Mouse (Mus musculus) lung, postnatal 0 days (tissue): Measurements from ENCODE around the gene Syndig1. TPM values are rescaled to one million over a fixed set of nuclear protein-coding genes. Genes with fewer than 3 reads are reported as not detected.

Source experiments
- ATAC-seq: fragments of 200-750 bp; cut with Nextera tagmentation; 2 replicates; pipeline ENCODE4 v1.8.0; 2017; ENCODE audit warnings: moderate library complexity
- DNase-seq: peaks from one replicate; pipeline ENCODE4 v3.0.0-alpha.2; 2016; ENCODE audit warnings: low spot score
- H3K27ac ChIP-seq: fragments of 300-500 bp; sonication (generic); 2 replicates; pipeline ENCODE4 v1.5.1; 2014; ENCODE audit warnings: antibody characterized with exemption, mild to moderate bottlenecking, low read length, mixed read lengths
- H3K27me3 ChIP-seq: fragments of 300-500 bp; sonication (generic); replicated peaks from 2 replicates; pipeline ENCODE4 v1.6.1; 2014; ENCODE audit warnings: low read length, mixed read lengths; ENCODE audit not compliant: insufficient read depth
- H3K36me3 ChIP-seq: fragments of 300-500 bp; sonication (generic); 2 replicates; pipeline ENCODE4 v1.6.1; 2014; ENCODE audit warnings: low read length, mixed read lengths; ENCODE audit not compliant: insufficient read depth
- H3K4me1 ChIP-seq: fragments of 300-500 bp; sonication (generic); 2 replicates; pipeline ENCODE4 v1.6.1; 2014; ENCODE audit warnings: antibody characterized with exemption, low read depth, low read length, mixed read lengths; ENCODE audit not compliant: insufficient read depth
- H3K4me2 ChIP-seq: fragments of 300-500 bp; sonication (generic); replicated peaks from 2 replicates; pipeline ENCODE4 v1.6.1; 2014; ENCODE audit warnings: low read depth, mild to moderate bottlenecking, low read length, moderate library complexity, mixed read lengths
- H3K4me3 ChIP-seq: fragments of 300-500 bp; sonication (generic); 2 replicates; pipeline ENCODE4 v1.5.1; 2014; ENCODE audit warnings: low read depth, low read length
- H3K9ac ChIP-seq: fragments of 300-500 bp; sonication (generic); replicated peaks from 2 replicates; pipeline ENCODE4 v1.6.1; 2014; ENCODE audit warnings: low read depth, mild to moderate bottlenecking
- H3K9me3 ChIP-seq: fragments of 300-500 bp; sonication (generic); 2 replicates; pipeline ENCODE4 v1.6.1; 2016; ENCODE audit warnings: low read length, mixed read lengths
- CTCF ChIP-seq: IDR thresholded peaks from 2 replicates; pipeline ENCODE4 v1.5.1; 2016; ENCODE audit warnings: antibody characterized with exemption, mild to moderate bottlenecking
- EP300 ChIP-seq: IDR thresholded peaks from 2 replicates; pipeline ENCODE4 v1.6.1; 2016; ENCODE audit warnings: antibody characterized with exemption, mild to moderate bottlenecking, control low read depth
- WGBS: fragments of 180-500 bp; shearing (Covaris S2); extraction: QIAGEN DNeasy Blood & Tissue Kit; methylation state at CpG from one replicate; pipeline ENCODE4 v1.1.7; 2014; 5-methylcytosine and 5-hydroxymethylcytosine counted together
- polyA plus RNA-seq: library from polyadenylated mRNA; unstranded; fragments of >200 nt; fragmentation: Nextera tagmentation; extraction: Ambion mirVana; gene quantifications from 2 replicates; pipeline ENCODE4 v1.2.1, GENCODE M21; 2015

The Syndig1 gene
- 0.68 and 1.2 TPM in 2 replicates for polyA plus RNA-seq

GRCm38 (mm10) chr2:149828911-149829310, at the start of gene Syndig1:
Gene Syndig1 (plus strand): TSS chr2:149829211.
- no peak within 1 kb of the TSS for H3K9ac ChIP-seq
- WGBS: 63% methylated on average over 2 of the region's 2 CpGs
- peaks cover 23% of the 10 kb centered on the region for H3K27me3 ChIP-seq
- peak within 1 kb of the TSS; percentile 46; the same call in 1 of the 2 replicates for H3K4me3 ChIP-seq
- peak within 1 kb of the TSS; percentile 71 for H3K4me2 ChIP-seq
- no peak for DNase-seq
- TF ChIP-seq EP300 (no peak), CTCF (no peak)
- ATAC-seq: no peak
- no peaks in the 10 kb centered on the region for H3K36me3 ChIP-seq
- no peaks in the 10 kb centered on the region for H3K9me3 ChIP-seq
- H3K4me1 ChIP-seq: no peaks in the 10 kb centered on the region
- H3K27ac ChIP-seq: no peak within 1 kb of the TSS

- Histone ChIP-seq H3K4me3 (no peak overlapping the region), H3K27me3 (no peaks in the 10 kb centered on the region), H3K9me3 (no peaks in the 10 kb centered on the region), H3K4me2 (no peak overlapping the region), H3K9ac (no peak overlapping the region), H3K36me3 (no peaks in the 10 kb centered on the region), H3K27ac (no peak overlapping the region), H3K4me1 (no peaks in the 10 kb centered on the region)
- DNase-seq: no peak
- TF ChIP-seq EP300 (no peak), CTCF (no peak)
- 11% methylated on average over 3 of the region's 3 CpGs for WGBS
- no peak for ATAC-seq
These were observed 30.4 kb upstream of the Syndig1 start for GRCm38 (mm10) chr2:149798613-149799012.

GRCm38 (mm10) chr2:149804599-149805140, 24.3 kb upstream of the Syndig1 start:
- ATAC-seq (peak; percentile 81), DNase-seq (peak; percentile 52)
- Histone ChIP-seq H3K27ac (no peak overlapping the region), H3K4me1 (no peaks in the 10 kb centered on the region), H3K4me2 (no peak overlapping the region), H3K36me3 (no peaks in the 10 kb centered on the region), H3K27me3 (no peaks in the 10 kb centered on the region), H3K4me3 (no peak overlapping the region), H3K9ac (no peak overlapping the region), H3K9me3 (no peaks in the 10 kb centered on the region)
- peak; percentile 9; the same call in 1 of the 2 replicates for TF ChIP-seq EP300
- TF ChIP-seq CTCF: no peak
- WGBS: 51% methylated on average over 3 of the region's 3 CpGs

- Histone ChIP-seq H3K4me1 (no peaks in the 10 kb centered on the region), H3K4me2 (no peak overlapping the region), H3K9ac (no peak overlapping the region), H3K9me3 (no peaks in the 10 kb centered on the region), H3K27me3 (no peaks in the 10 kb centered on the region), H3K36me3 (no peaks in the 10 kb centered on the region), H3K27ac (no peak overlapping the region), H3K4me3 (no peak overlapping the region)
- WGBS: 88% methylated on average over 2 of the region's 2 CpGs
- no peak for ATAC-seq
- DNase-seq: no peak
- TF ChIP-seq EP300 (no peak), CTCF (no peak)
These were observed 23.8 kb upstream of the Syndig1 start for GRCm38 (mm10) chr2:149805256-149805655.

GRCm38 (mm10) chr2:149812899-149813298, 16.1 kb upstream of the Syndig1 start:
- TF ChIP-seq CTCF (no peak), EP300 (no peak)
- H3K27me3 ChIP-seq: no peaks in the 10 kb centered on the region
- H3K4me2 ChIP-seq: no peak overlapping the region
- H3K4me1 ChIP-seq: no peaks in the 10 kb centered on the region
- no peak overlapping the region for H3K4me3 ChIP-seq
- H3K36me3 ChIP-seq: no peaks in the 10 kb centered on the region
- ATAC-seq (no peak), DNase-seq (no peak)
- H3K27ac ChIP-seq: no peak overlapping the region
- 76% methylated on average over 2 of the region's 2 CpGs for WGBS
- no peak overlapping the region for H3K9ac ChIP-seq
- no peaks in the 10 kb centered on the region for H3K9me3 ChIP-seq

GRCm38 (mm10) chr2:149818395-149818794, 10.6 kb upstream of the Syndig1 start:
- Histone ChIP-seq H3K4me2 (no peak overlapping the region), H3K27me3 (no peaks in the 10 kb centered on the region), H3K9ac (no peak overlapping the region), H3K9me3 (no peaks in the 10 kb centered on the region), H3K36me3 (no peaks in the 10 kb centered on the region), H3K27ac (no peak overlapping the region), H3K4me3 (no peak overlapping the region), H3K4me1 (no peaks in the 10 kb centered on the region)
- WGBS: 41% methylated on average over 3 of the region's 3 CpGs
- ATAC-seq (no peak), DNase-seq (no peak)
- no peak for TF ChIP-seq EP300
- TF ChIP-seq CTCF: no peak

GRCm38 (mm10) chr2:149819751-149820150, 9.3 kb upstream of the Syndig1 start:
- DNase-seq (no peak), ATAC-seq (no peak)
- H3K4me2 ChIP-seq: no peak overlapping the region
- H3K36me3 ChIP-seq: no peaks in the 10 kb centered on the region
- no peak overlapping the region for H3K27ac ChIP-seq
- no peak for TF ChIP-seq EP300
- TF ChIP-seq CTCF: no peak
- H3K27me3 ChIP-seq: no peaks in the 10 kb centered on the region
- no peak overlapping the region for H3K9ac ChIP-seq
- no peaks in the 10 kb centered on the region for H3K9me3 ChIP-seq
- H3K4me3 ChIP-seq: no peak overlapping the region
- no peaks in the 10 kb centered on the region for H3K4me1 ChIP-seq
- WGBS: 87% methylated on average over 3 of the region's 3 CpGs
